Mouse (Mus musculus) testis, adult 2 months (tissue): Measurements from ENCODE around the gene Rarb.

Experiments used
- CTCF ChIP-seq: fragments of 200-500 bp; IDR thresholded peaks from 2 replicates; pipeline ENCODE4 v1.5.1; 2012; ENCODE audit warnings: low read depth, mild to moderate bottlenecking, inconsistent platforms, low read length, moderate library complexity; ENCODE audit not compliant: control insufficient read depth, insufficient read depth, insufficient replicate concordance
- POLR2A ChIP-seq: fragments of 200-500 bp; IDR thresholded peaks from 2 replicates; pipeline ENCODE4 v1.6.1; 2012; ENCODE audit warnings: low read depth, mild to moderate bottlenecking, inconsistent platforms, low read length, moderate library complexity; ENCODE audit not compliant: control insufficient read depth

DNA sequence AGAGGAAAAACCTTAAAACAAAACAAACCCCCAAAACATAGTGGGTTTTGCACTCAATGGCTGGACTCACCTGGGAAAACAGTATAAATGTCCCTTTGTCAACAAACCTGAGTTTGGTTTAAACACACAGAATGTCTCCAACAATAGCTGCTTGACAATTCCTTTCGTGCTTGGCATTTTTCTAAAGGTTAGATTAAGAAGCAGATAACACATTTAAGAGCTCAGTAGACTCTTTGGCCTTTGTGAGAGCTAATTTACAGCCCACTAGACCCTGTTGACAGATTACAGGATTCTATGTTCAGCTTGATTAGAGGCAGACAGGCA lies 264.7 kb downstream of the Rarb start:
- TF ChIP-seq POLR2A (no peak), CTCF (no peak)
